Mouse (Mus musculus) lung, embryonic 14.5 days (tissue): ENCODE results near the gene Zc3h6. TPM values are rescaled to one million over a fixed set of nuclear protein-coding genes. Genes with fewer than 3 reads are reported as not detected.

Source experiments
- ATAC-seq: fragments of 200-750 bp; cut with Nextera tagmentation; 2 replicates; pipeline ENCODE4 v1.8.0; 2017; ENCODE audit warnings: mild to moderate bottlenecking, moderate TSS enrichment, moderate library complexity; ENCODE audit not compliant: insufficient read depth
- DNase-seq: peaks from one replicate; pipeline ENCODE4 v3.0.0-alpha.2; 2015
- H3K27ac ChIP-seq: fragments of 300-500 bp; sonication (generic); 2 replicates; pipeline ENCODE4 v1.5.1; 2014; ENCODE audit warnings: low read depth, mild to moderate bottlenecking, moderate library complexity
- H3K27me3 ChIP-seq: fragments of 300-500 bp; sonication (generic); 2 replicates; pipeline ENCODE4 v1.6.1; 2014; ENCODE audit warnings: low read length, control low read depth; ENCODE audit not compliant: insufficient read depth
- H3K36me3 ChIP-seq: fragments of 300-500 bp; sonication (generic); 2 replicates; pipeline ENCODE4 v1.6.1; 2014; ENCODE audit warnings: control low read depth; ENCODE audit not compliant: insufficient read depth
- H3K4me1 ChIP-seq: fragments of 300-500 bp; sonication (generic); 2 replicates; pipeline ENCODE4 v1.6.1; 2014; ENCODE audit warnings: antibody characterized with exemption, control low read depth; ENCODE audit not compliant: insufficient read depth
- H3K4me2 ChIP-seq: fragments of 300-500 bp; sonication (generic); 2 replicates; pipeline ENCODE4 v1.6.1; 2014; ENCODE audit warnings: mild to moderate bottlenecking
- H3K4me3 ChIP-seq: fragments of 300-500 bp; sonication (generic); 2 replicates; pipeline ENCODE4 v1.5.1; 2014; ENCODE audit warnings: low read depth, low read length
- H3K9ac ChIP-seq: fragments of 300-500 bp; sonication (generic); 2 replicates; pipeline ENCODE4 v1.6.1; 2014
- H3K9me3 ChIP-seq: fragments of 300-500 bp; sonication (generic); 2 replicates; pipeline ENCODE4 v1.6.1; 2016; ENCODE audit warnings: low read depth, low read length, control low read depth
- CTCF ChIP-seq: IDR thresholded peaks from 2 replicates; pipeline ENCODE4 v1.5.1; 2016; ENCODE audit warnings: antibody characterized with exemption, low read depth
- WGBS: fragments of 180-500 bp; shearing (Covaris S2); extraction: QIAGEN DNeasy Blood & Tissue Kit; methylation state at CpG from one replicate; pipeline ENCODE4 v1.1.7; 2014; 5-methylcytosine and 5-hydroxymethylcytosine counted together
- polyA plus RNA-seq: library from polyadenylated mRNA; unstranded; fragments of >200 nt; fragmentation: Nextera tagmentation; extraction: Ambion mirVana; gene quantifications from 2 replicates; pipeline ENCODE4 v1.2.1, GENCODE M21; 2014

Zc3h6 gene
- polyA plus RNA-seq, 1 experiment from 2014 or later = 1.6 TPM

GRCm38 (mm10) chr2:129052451-129052983 lies 85.3 kb downstream of the Zc3h6 start:
- Histone ChIP-seq H3K9ac (no peak overlapping the region), H3K27ac (no peak overlapping the region), H3K9me3 (0 out of 2 replicates have a peak, but pooled peaks cover 5% of the 10 kb centered on the region), H3K27me3 (no peaks in the 10 kb centered on the region), H3K4me3 (no peak overlapping the region), H3K36me3 (no peaks in the 10 kb centered on the region), H3K4me1 (no peaks in the 10 kb centered on the region), H3K4me2 (no peak overlapping the region)
- WGBS = 47% methylated on average over 4 of the region's 4 CpGs
- DNase-seq (no peak), ATAC-seq (no peak)
- no peak for TF ChIP-seq CTCF

- ATAC-seq (no peak), DNase-seq (no peak)
- Histone ChIP-seq H3K27me3 (no peaks in the 10 kb centered on the region), H3K9ac (no peak overlapping the region), H3K27ac (no peak overlapping the region), H3K4me1 (no peaks in the 10 kb centered on the region), H3K9me3 (peaks cover 13% of the 10 kb centered on the region; the same call in 1 of the 2 replicates), H3K36me3 (no peaks in the 10 kb centered on the region), H3K4me2 (no peak overlapping the region), H3K4me3 (no peak overlapping the region)
- no peak for TF ChIP-seq CTCF
- 82% methylated on average over 6 of the region's 6 CpGs for WGBS
Measured at GRCm38 (mm10) chr2:129055741-129056140, 88.5 kb downstream of the Zc3h6 start.

DNA sequence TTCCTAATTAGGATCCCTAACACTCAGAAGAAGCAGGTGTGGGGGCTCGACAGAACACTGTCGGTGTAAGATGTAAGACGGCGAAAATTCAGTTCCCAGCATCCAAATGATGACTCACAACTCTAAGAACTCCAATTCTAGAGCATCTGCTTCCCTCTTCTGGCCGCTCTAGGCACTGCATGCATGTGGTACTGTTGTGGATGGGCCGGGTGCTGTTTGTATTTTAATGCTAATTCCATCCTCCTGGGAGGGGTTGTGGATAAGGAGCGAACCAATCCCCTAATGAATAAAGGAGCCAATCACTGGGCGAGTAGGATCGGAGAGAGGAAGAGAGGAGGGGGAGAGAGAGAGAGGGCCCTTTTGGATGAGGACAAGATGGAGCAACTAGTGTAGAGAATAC lies 89.4 kb downstream of the Zc3h6 start:
- Histone ChIP-seq H3K27ac (no peak overlapping the region), H3K4me1 (no peaks in the 10 kb centered on the region), H3K27me3 (no peaks in the 10 kb centered on the region), H3K9ac (no peak overlapping the region), H3K4me2 (no peak overlapping the region), H3K4me3 (no peak overlapping the region), H3K36me3 (no peaks in the 10 kb centered on the region), H3K9me3 (peaks cover 13% of the 10 kb centered on the region; the same call in 1 of the 2 replicates)
- ATAC-seq (no peak), DNase-seq (peak; percentile 48)
- TF ChIP-seq CTCF = peak; percentile 61
- 50% methylated on average over 9 of the region's 9 CpGs for WGBS

DNA sequence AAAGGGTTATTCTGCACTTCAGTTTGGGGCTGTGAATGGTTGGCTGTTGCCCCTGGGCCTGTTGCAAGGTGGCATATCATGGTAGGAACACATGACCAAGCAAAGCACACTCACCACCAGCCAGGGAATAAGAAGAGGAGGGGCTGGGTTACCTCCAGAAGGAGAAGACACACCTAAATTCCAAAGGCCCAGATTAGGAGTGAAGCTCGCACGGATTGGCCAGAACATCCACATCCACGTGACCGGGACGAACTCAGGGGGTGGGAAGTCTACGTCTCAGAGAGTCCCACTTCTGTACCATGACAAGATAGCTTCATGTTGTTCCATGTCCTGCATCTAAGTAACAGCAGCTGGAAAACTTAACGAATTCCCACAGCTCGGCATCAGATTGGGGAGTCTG lies 90.1 kb downstream of the Zc3h6 start:
- H3K9me3 ChIP-seq = peaks cover 13% of the 10 kb centered on the region; the same call in 1 of the 2 replicates
- no peak overlapping the region for H3K4me3 ChIP-seq
- no peak overlapping the region for H3K27ac ChIP-seq
- H3K9ac ChIP-seq = no peak overlapping the region
- TF ChIP-seq CTCF = no peak
- WGBS = 89% methylated on average over 8 of the region's 8 CpGs
- no peak overlapping the region for H3K4me2 ChIP-seq
- DNase-seq (no peak), ATAC-seq (no peak)
- no peaks in the 10 kb centered on the region for H3K4me1 ChIP-seq
- H3K36me3 ChIP-seq = no peaks in the 10 kb centered on the region
- no peaks in the 10 kb centered on the region for H3K27me3 ChIP-seq

DNA sequence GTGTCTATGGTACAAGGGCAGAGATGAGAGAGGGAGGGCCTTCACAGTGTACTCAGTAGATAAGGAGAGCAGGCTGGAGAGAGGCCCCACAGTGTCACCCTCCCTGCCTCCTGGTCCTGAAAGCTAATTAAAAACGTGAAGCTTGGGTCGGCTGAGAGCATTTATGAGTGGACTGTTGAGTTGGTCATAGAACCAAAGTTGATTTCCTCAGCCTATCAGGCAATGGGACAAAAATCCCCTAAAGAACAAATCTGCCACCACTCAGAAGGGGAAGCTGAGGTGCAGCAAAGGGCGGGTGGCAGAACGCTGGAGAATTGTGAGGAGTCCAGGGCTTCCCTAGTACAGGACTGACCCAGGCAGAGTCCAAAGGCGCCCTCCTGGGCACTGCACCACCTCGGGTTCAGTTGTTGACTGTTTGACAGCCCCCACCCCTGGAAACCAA lies 90.7 kb downstream of the Zc3h6 start:
- no peak overlapping the region for H3K27ac ChIP-seq
- no peak for ATAC-seq
- peaks cover 13% of the 10 kb centered on the region; the same call in 1 of the 2 replicates for H3K9me3 ChIP-seq
- H3K4me2 ChIP-seq = no peak overlapping the region
- H3K36me3 ChIP-seq = no peaks in the 10 kb centered on the region
- H3K9ac ChIP-seq = no peak overlapping the region
- no peaks in the 10 kb centered on the region for H3K27me3 ChIP-seq
- no peak for DNase-seq
- no peak overlapping the region for H3K4me3 ChIP-seq
- WGBS = 82% methylated on average over 6 of the region's 6 CpGs
- no peak for TF ChIP-seq CTCF
- no peaks in the 10 kb centered on the region for H3K4me1 ChIP-seq

DNA sequence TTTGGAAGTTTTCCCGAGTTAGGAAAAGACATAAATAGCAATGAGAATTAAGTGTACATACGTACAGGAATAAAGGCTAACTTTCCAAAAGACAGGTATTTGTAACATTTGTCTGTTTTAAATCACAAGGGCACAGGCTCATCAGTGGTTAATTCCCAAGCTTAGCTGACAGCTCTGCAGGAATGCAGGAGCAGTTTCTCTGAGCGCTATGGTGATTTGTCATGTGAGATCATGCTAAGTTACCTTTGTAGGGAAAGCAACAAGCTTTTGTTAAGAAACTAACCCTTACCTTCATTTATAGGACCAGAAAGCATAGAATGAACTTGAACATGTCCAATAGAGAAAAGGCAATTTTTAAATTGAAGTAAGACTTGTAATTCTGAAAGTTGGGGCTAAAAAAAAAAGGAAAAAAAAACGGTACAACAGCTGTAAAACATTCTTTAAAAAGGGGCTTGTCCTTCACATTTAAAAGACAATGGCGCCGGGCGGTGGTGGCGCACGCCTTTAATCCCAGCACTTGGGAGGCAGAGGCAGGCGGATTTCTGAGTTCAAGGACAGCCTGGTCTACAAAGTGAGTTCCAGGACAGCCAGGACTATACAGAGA lies 94.4 kb downstream of the Zc3h6 start:
- no peak for DNase-seq

GRCm38 (mm10) chr2:129065437-129066282 lies 98.5 kb downstream of the Zc3h6 start, which contains the start of gene Ttl:
Gene Ttl (plus strand): TSS chr2:129065942.
- H3K27ac ChIP-seq = peak within 1 kb of the TSS; percentile 56; the same call in 1 of the 2 replicates
- H3K4me2 ChIP-seq = peak within 1 kb of the TSS; percentile 82
- peak within 1 kb of the TSS; percentile 82 for H3K4me3 ChIP-seq
- TF ChIP-seq CTCF = no peak
- DNase-seq (peak; percentile 86), ATAC-seq (peak; percentile 95)
- WGBS = 1% methylated on average over 62 of the region's 62 CpGs
- peaks cover 3% of the 10 kb centered on the region; the same call in 1 of the 2 replicates for H3K36me3 ChIP-seq
- no peaks in the 10 kb centered on the region for H3K9me3 ChIP-seq
- H3K27me3 ChIP-seq = no peaks in the 10 kb centered on the region
- peaks cover 3% of the 10 kb centered on the region; the same call in 1 of the 2 replicates for H3K4me1 ChIP-seq
- peak within 1 kb of the TSS; percentile 70 for H3K9ac ChIP-seq

More for the DNA sequence above, 94.4 kb downstream of the Zc3h6 start:
- Histone ChIP-seq H3K27ac (no peak overlapping the region), H3K27me3 (no peaks in the 10 kb centered on the region), H3K9me3 (peaks cover 9% of the 10 kb centered on the region; the same call in 1 of the 2 replicates), H3K4me2 (no peak overlapping the region), H3K4me3 (no peak overlapping the region), H3K9ac (no peak overlapping the region), H3K36me3 (no peaks in the 10 kb centered on the region), H3K4me1 (no peaks in the 10 kb centered on the region)
- ATAC-seq = no peak
- WGBS = 66% methylated on average over 10 of the region's 10 CpGs
- no peak for TF ChIP-seq CTCF
